Comparison of ENCODE assay signal across 8 mouse cellular contexts in the genomic region with DNA sequence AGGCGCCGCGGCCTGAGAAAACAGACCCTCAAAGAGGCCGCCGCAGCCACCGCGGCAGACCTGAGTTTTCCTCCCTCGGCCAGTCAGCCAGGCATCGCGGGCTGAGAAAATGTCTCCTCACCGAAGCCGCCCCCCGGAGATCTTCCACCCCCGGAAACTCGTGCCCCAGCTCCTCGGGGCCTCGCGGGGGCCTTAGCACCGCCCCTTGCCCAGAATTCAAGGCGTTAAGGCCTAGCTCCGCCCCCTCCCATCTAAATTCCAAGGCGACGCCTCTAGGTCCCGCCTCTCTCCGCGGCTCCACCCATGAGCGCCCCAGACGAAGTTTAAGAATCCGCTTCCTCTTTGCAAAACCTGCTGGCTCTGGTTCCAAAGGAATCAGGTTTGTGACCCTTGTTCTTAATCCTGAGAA. TPM values are rescaled to one million over a fixed set of nuclear protein-coding genes. Genes with fewer than 3 reads are reported as not detected.
DNase-seq lines count a peak whose midpoint lies in the region; ATAC-seq and TF ChIP-seq lines count a peak whose summit lies in the region.

Gene Zrsr2 (minus strand): TSS at position 195 of the 409 bp plus-strand sequence.

- intact Hi-C loops in left cerebral cortex, postnatal 10 days (cut with DNase I), result no loop called here

- ATAC-seq in megakaryocyte-erythroid progenitor cell, adult 5-6 weeks (replicated peaks; ENCODE audit: low FRiP score, low TSS enrichment, poor library complexity, severe bottlenecking), result peak; percentile 96

- peak within 1 kb of the TSS; percentile 99 for H3K27ac ChIP-seq in cortical plate, adult 2 months (ENCODE audit: insufficient read depth, low read length)

- no peak; the same call in 1 of the 2 replicates for TF ChIP-seq POLR2A in cortical plate, adult 2 months (IDR thresholded peaks at IDR 0.05; ENCODE audit: extremely low read depth, insufficient read depth, low read length)

- no peak for TF ChIP-seq CTCF in cortical plate, adult 2 months (IDR thresholded peaks at IDR 0.05; ENCODE audit: extremely low read depth, insufficient read depth, low read length)

- H3K4me1 ChIP-seq in cortical plate, adult 2 months (ENCODE audit: control insufficient read depth, insufficient read depth, low read length), result peaks cover 2% of the 10 kb centered on the region; the same call in 1 of the 2 replicates

- peak within 1 kb of the TSS; percentile 79 for H3K4me3 ChIP-seq in cortical plate, adult 2 months (ENCODE audit: insufficient read depth, low read length)

- peak; percentile 95 for DNase-seq in adipocyte (ENCODE audit: low spot score)
- peak; percentile 77 to 79 for DNase-seq in gastrocnemius, adult 8-10 months (ENCODE audit: low spot score in 2 of 2)
- DNase-seq in hindlimb bud, embryonic 11.5 days (ENCODE audit: extremely low spot score, low read depth, low spot score), result peak; percentile 41
- DNase-seq in left cerebral cortex, postnatal 10 days (ENCODE audit: extremely low spot score in 1 of 2, low spot score in 2 of 2), result peak; percentile 52 to 93
- DNase-seq in right cerebral cortex, postnatal 25 days, result peak; percentile 81
- DNase-seq in urinary bladder, postnatal 4 days (ENCODE audit: low spot score in 2 of 2), result peak; percentile 77 to 81

RNA-seq across cellular contexts. Expression of gene Zrsr2, which starts in this region (rescaled TPM):
- polyA plus RNA-seq in cortical plate, adult 2 months (2012; rRNA removed), result 33.0 and 35.0 TPM in 2 replicates
- 10 to 100 TPM; 12.6 to 21.5 (median 13.6) TPM for total RNA-seq in gastrocnemius, adult 8-10 months (2022)
- 10 to 100 TPM; 41.6 to 51.9 TPM for total RNA-seq in left cerebral cortex, postnatal 10 days (2021)
- total RNA-seq in megakaryocyte-erythroid progenitor cell, adult 5-6 weeks (2014; fragmentation: Nextera tagmentation), result 29.5 and 31.6 TPM in 2 replicates
- 63.0 and 91.8 TPM in 2 replicates for total RNA-seq in megakaryocyte-erythroid progenitor cell, adult 5-6 weeks (2017)

Comparison
In these comparisons a context has a peak if more than half of its experiments do, and no peak if none do; other contexts are left out.
1. Peak in every context shown above with its lines: DNase-seq, ATAC-seq, H3K4me3 ChIP-seq and H3K27ac ChIP-seq.
2. DNase-seq: peak in every context shown above with its lines; median percentile 95 in adipocyte; 81 in right cerebral cortex, postnatal 25 days; 79 in urinary bladder, postnatal 4 days; 78 in gastrocnemius, adult 8-10 months; 72 in left cerebral cortex, postnatal 10 days; 41 in hindlimb bud, embryonic 11.5 days.